Mouse (Mus musculus) ovary, postnatal 10 days (tissue): ENCODE data around the gene Upk3a.
"Not testable (repeated sequence)": the region's sequence is repeated elsewhere in the genome, so short reads cannot be mapped to it uniquely, and the experiment has no call there.

Experiments used
- DNase-seq: peaks from one replicate; pipeline ENCODE4 v3.0.0; 2022; ENCODE audit warnings: low spot score

Gene Upk3a

GRCm38 (mm10) chr15:85000984-85001982, 15.7 kb upstream of the Upk3a start:
- DNase-seq: peak; percentile 63

- DNase-seq: no peak
Observed at GRCm38 (mm10) chr15:85009666-85010065, 7.3 kb upstream of the Upk3a start.

GRCm38 (mm10) chr15:85011895-85012661, 4.9 kb upstream of the Upk3a start:
- no peak for DNase-seq

GRCm38 (mm10) chr15:85012662-85013054, 4.3 kb upstream of the Upk3a start:
- DNase-seq: no peak

GRCm38 (mm10) chr15:85015771-85016170, 1.2 kb upstream of the Upk3a start:
- DNase-seq: no peak

- no peak for DNase-seq
Observed at GRCm38 (mm10) chr15:85022211-85022610, 5.3 kb downstream of the Upk3a start.

- no peak for DNase-seq
Observed at GRCm38 (mm10) chr15:85026197-85026596, 9.3 kb downstream of the Upk3a start.

- no peak for DNase-seq
Observed at GRCm38 (mm10) chr15:85027740-85028139, 10.8 kb downstream of the Upk3a start.

- not testable (repeated sequence) for DNase-seq
Observed at GRCm38 (mm10) chr15:85028648-85029047, 11.7 kb downstream of the Upk3a start, which contains the start of gene Fam118a. Gene Fam118a (plus strand): TSS chr15:85028948.

GRCm38 (mm10) chr15:85030643-85031042, 13.7 kb downstream of the Upk3a start:
- DNase-seq: not testable (repeated sequence)

GRCm38 (mm10) chr15:85031866-85032265, 14.9 kb downstream of the Upk3a start:
- no peak for DNase-seq

- not testable (repeated sequence) for DNase-seq
Observed at GRCm38 (mm10) chr15:85033916-85034315, 17.0 kb downstream of the Upk3a start.

GRCm38 (mm10) chr15:85036566-85037342, 19.8 kb downstream of the Upk3a start:
- DNase-seq: peak; percentile 95

- DNase-seq: no peak
Observed at GRCm38 (mm10) chr15:85037343-85037690, 20.4 kb downstream of the Upk3a start.

- no peak for DNase-seq
Observed at GRCm38 (mm10) chr15:85041546-85042225, 24.7 kb downstream of the Upk3a start.

GRCm38 (mm10) chr15:85042361-85042954, 25.5 kb downstream of the Upk3a start:
- DNase-seq: peak; percentile 35

- DNase-seq: no peak
Observed at GRCm38 (mm10) chr15:85043116-85043515, 26.2 kb downstream of the Upk3a start.

- DNase-seq: no peak
Observed at GRCm38 (mm10) chr15:85043761-85044160, 26.8 kb downstream of the Upk3a start.

GRCm38 (mm10) chr15:85046230-85046950, 29.4 kb downstream of the Upk3a start:
- no peak for DNase-seq

GRCm38 (mm10) chr15:85047865-85048264, 30.9 kb downstream of the Upk3a start:
- no peak for DNase-seq
